Mouse (Mus musculus): Measurements from ENCODE around the gene Rhobtb1. TPM values are rescaled to one million over a fixed set of nuclear protein-coding genes. Genes with fewer than 3 reads are reported as not detected.

The Rhobtb1 gene
- total and polyA plus RNA-seq, 2 experiments from 2014 or later = 9.1 to 13.3 TPM

GRCm38 (mm10) chr10:69288086-69288485 lies 136.9 kb downstream of the Rhobtb1 start:
- Histone ChIP-seq H3K27ac (no peak overlapping the region), H3K4me3 (ENCODE audit: low read length) (no peak overlapping the region), H3K4me2 (ENCODE audit: low read depth, low read length) (no peak overlapping the region), H3K36me3 (ENCODE audit: insufficient read depth, low read length) (peaks cover 10% of the 10 kb centered on the region; the same call in 1 of the 2 replicates), H3K27me3 (ENCODE audit: insufficient read depth, low read length) (no peaks in the 10 kb centered on the region), H3K9ac (replicated peaks; ENCODE audit: low read length) (no peak overlapping the region), H3K4me1 (ENCODE audit: insufficient read depth, low read length) (no peaks in the 10 kb centered on the region), H3K9me3 (ENCODE audit: low read length) (no peaks in the 10 kb centered on the region)
- DNase-seq (ENCODE audit: low spot score) (no peak), ATAC-seq (no peak)
- 89% methylated on average over 4 of the region's 4 CpGs for WGBS
- no peak for TF ChIP-seq CTCF (IDR thresholded peaks at IDR 0.05; ENCODE audit: low read depth)

DNA sequence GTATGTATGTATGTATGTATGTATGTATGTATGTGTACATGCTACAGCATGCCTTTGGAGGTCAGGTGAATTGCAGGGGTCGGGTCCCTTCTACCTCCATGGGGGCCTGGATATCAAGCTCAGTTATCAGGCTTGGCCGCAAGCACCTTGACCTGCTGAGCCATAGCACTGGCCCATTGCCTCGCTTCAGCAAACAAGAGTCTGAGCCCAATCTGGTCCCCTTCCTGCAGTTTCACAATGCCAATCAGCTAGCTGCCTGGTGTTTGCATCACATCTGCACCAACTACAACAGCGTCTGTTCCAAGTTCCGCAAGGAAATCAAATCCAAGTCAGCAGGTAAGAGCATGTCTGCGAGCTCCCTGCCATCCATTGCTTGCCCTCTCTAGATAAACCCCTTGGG lies 137.5 kb downstream of the Rhobtb1 start:
- DNase-seq (ENCODE audit: low spot score) (no peak), ATAC-seq (no peak)
- no peak for TF ChIP-seq CTCF (IDR thresholded peaks at IDR 0.05; ENCODE audit: low read depth)
- no peak overlapping the region for H3K4me2 ChIP-seq (ENCODE audit: low read depth, low read length)
- no peak overlapping the region for H3K4me3 ChIP-seq (ENCODE audit: low read length)
- H3K9me3 ChIP-seq (ENCODE audit: low read length) = no peaks in the 10 kb centered on the region
- H3K9ac ChIP-seq (replicated peaks; ENCODE audit: low read length) = no peak overlapping the region
- H3K27me3 ChIP-seq (ENCODE audit: insufficient read depth, low read length) = no peaks in the 10 kb centered on the region
- WGBS = 90% methylated on average over 6 of the region's 6 CpGs
- no peaks in the 10 kb centered on the region for H3K4me1 ChIP-seq (ENCODE audit: insufficient read depth, low read length)
- no peak overlapping the region for H3K27ac ChIP-seq
- H3K36me3 ChIP-seq (ENCODE audit: insufficient read depth, low read length) = peaks cover 10% of the 10 kb centered on the region; the same call in 1 of the 2 replicates

DNA sequence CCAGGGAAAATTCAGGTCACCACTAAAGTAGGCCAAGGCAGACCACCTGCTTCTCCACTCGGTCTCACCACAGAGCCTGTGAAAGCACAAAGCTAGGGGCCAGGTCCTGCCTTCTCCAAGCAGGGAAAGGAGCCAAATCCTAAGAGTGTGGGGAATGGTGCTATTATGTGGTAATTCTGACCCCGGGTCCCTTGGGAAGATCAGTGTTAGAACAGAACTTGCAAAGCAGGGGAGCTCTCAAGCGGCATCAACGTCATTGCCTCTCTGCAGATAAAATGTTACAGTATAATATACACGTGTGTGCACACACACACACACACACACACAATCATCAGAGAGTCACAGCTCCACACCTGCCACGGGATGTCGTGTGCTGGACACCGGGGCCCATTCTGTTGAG lies 139.5 kb downstream of the Rhobtb1 start:
- no peak for TF ChIP-seq CTCF (IDR thresholded peaks at IDR 0.05; ENCODE audit: low read depth)
- H3K9me3 ChIP-seq (ENCODE audit: low read length) = no peaks in the 10 kb centered on the region
- DNase-seq (ENCODE audit: low spot score) (no peak), ATAC-seq (no peak)
- H3K36me3 ChIP-seq (ENCODE audit: insufficient read depth, low read length) = peaks cover 2% of the 10 kb centered on the region; the same call in 1 of the 2 replicates
- H3K4me1 ChIP-seq (ENCODE audit: insufficient read depth, low read length) = no peaks in the 10 kb centered on the region
- no peak overlapping the region for H3K4me3 ChIP-seq (ENCODE audit: low read length)
- H3K9ac ChIP-seq (replicated peaks; ENCODE audit: low read length) = no peak overlapping the region
- no peak overlapping the region for H3K27ac ChIP-seq
- 89% methylated on average over 8 of the region's 8 CpGs for WGBS
- no peak overlapping the region for H3K4me2 ChIP-seq (ENCODE audit: low read depth, low read length)
- H3K27me3 ChIP-seq (ENCODE audit: insufficient read depth, low read length) = no peaks in the 10 kb centered on the region

DNA sequence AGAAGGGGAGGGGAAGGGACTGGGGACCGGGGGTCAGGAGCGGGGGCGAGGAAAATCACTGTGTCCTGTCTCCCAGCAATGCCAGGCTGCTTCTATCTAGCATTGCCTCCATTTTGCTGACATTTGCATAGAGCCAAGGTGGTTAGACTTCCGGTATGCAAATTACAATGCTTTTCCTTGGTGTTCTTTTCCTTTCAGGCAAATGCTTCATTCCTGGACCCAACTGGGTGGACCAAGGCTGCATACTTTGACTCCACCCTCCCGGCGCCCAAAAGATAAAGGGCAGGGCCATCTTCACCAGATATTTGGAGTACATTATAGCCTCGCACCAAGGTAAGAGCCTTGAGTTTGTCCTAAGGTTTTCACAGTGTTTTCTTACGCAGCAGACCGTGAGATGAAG lies 144.7 kb downstream of the Rhobtb1 start:
- ATAC-seq (no peak), DNase-seq (ENCODE audit: low spot score) (no peak)
- Histone ChIP-seq H3K36me3 (ENCODE audit: insufficient read depth, low read length) (no peaks in the 10 kb centered on the region), H3K4me2 (ENCODE audit: low read depth, low read length) (no peak overlapping the region), H3K27me3 (ENCODE audit: insufficient read depth, low read length) (no peaks in the 10 kb centered on the region), H3K4me1 (ENCODE audit: insufficient read depth, low read length) (no peaks in the 10 kb centered on the region), H3K9ac (replicated peaks; ENCODE audit: low read length) (no peak overlapping the region), H3K9me3 (ENCODE audit: low read length) (no peaks in the 10 kb centered on the region), H3K27ac (no peak overlapping the region), H3K4me3 (ENCODE audit: low read length) (no peak overlapping the region)
- no peak for TF ChIP-seq CTCF (IDR thresholded peaks at IDR 0.05; ENCODE audit: low read depth)
- WGBS = 87% methylated on average over 9 of the region's 9 CpGs

GRCm38 (mm10) chr10:69299985-69300384 lies 148.8 kb downstream of the Rhobtb1 start:
- H3K4me1 ChIP-seq (ENCODE audit: insufficient read depth, low read length) = no peaks in the 10 kb centered on the region
- H3K4me2 ChIP-seq (ENCODE audit: low read depth, low read length) = no peak overlapping the region
- DNase-seq (ENCODE audit: low spot score) = no peak
- 85% methylated on average over 7 of the region's 7 CpGs for WGBS
- H3K4me3 ChIP-seq (ENCODE audit: low read length) = no peak overlapping the region
- H3K36me3 ChIP-seq (ENCODE audit: insufficient read depth, low read length) = no peaks in the 10 kb centered on the region
- no peak overlapping the region for H3K27ac ChIP-seq
- no peak for TF ChIP-seq CTCF (IDR thresholded peaks at IDR 0.05; ENCODE audit: low read depth)
- no peaks in the 10 kb centered on the region for H3K9me3 ChIP-seq (ENCODE audit: low read length)
- no peak for ATAC-seq
- H3K27me3 ChIP-seq (ENCODE audit: insufficient read depth, low read length) = no peaks in the 10 kb centered on the region
- no peak overlapping the region for H3K9ac ChIP-seq (replicated peaks; ENCODE audit: low read length)

GRCm38 (mm10) chr10:69302667-69303066 lies 151.4 kb downstream of the Rhobtb1 start:
- no peak for TF ChIP-seq CTCF (IDR thresholded peaks at IDR 0.05; ENCODE audit: low read depth)
- Histone ChIP-seq H3K9me3 (ENCODE audit: low read length) (no peaks in the 10 kb centered on the region), H3K27me3 (ENCODE audit: insufficient read depth, low read length) (no peaks in the 10 kb centered on the region), H3K4me3 (ENCODE audit: low read length) (no peak overlapping the region), H3K9ac (replicated peaks; ENCODE audit: low read length) (no peak overlapping the region), H3K36me3 (ENCODE audit: insufficient read depth, low read length) (no peaks in the 10 kb centered on the region), H3K4me2 (ENCODE audit: low read depth, low read length) (no peak overlapping the region), H3K27ac (no peak overlapping the region), H3K4me1 (ENCODE audit: insufficient read depth, low read length) (no peaks in the 10 kb centered on the region)
- no peak for DNase-seq (ENCODE audit: low spot score)
- 96% methylated on average over 3 of the region's 3 CpGs for WGBS
- no peak for ATAC-seq

DNA sequence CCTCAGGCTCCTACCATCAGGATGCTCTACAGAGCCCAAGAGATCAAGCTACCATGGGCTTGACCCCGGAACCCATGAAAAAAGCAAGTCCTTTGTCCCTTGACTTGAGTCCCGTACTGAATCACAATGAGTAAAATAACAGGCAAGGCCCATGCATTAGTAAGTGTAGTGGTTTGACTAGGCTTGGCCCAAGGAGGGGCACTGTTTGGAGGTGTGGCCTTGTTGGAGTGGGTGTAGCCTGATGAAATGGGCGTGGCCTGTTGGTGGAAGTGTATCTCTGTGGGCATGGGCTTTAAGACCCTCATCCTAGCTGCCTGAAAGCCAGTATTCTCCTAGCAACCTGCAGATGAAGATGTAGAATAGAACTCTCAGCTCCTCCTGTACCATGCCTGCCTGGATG lies 153.6 kb downstream of the Rhobtb1 start:
- 75% methylated on average over 3 of the region's 3 CpGs for WGBS
- DNase-seq (ENCODE audit: low spot score) (no peak), ATAC-seq (no peak)
- TF ChIP-seq CTCF (IDR thresholded peaks at IDR 0.05; ENCODE audit: low read depth) = no peak
- H3K36me3 ChIP-seq (ENCODE audit: insufficient read depth, low read length) = no peaks in the 10 kb centered on the region
- no peak overlapping the region for H3K4me3 ChIP-seq (ENCODE audit: low read length)
- no peak overlapping the region for H3K4me2 ChIP-seq (ENCODE audit: low read depth, low read length)
- H3K27me3 ChIP-seq (ENCODE audit: insufficient read depth, low read length) = no peaks in the 10 kb centered on the region
- H3K4me1 ChIP-seq (ENCODE audit: insufficient read depth, low read length) = no peaks in the 10 kb centered on the region
- H3K9me3 ChIP-seq (ENCODE audit: low read length) = no peaks in the 10 kb centered on the region
- H3K9ac ChIP-seq (replicated peaks; ENCODE audit: low read length) = no peak overlapping the region
- H3K27ac ChIP-seq = no peak overlapping the region

All from hindbrain, postnatal 0 days (tissue).